Mouse (Mus musculus) effector memory CD4-positive, alpha-beta T cell, adult 5 months (primary cell): ENCODE results near the gene Olfr310. TPM values are rescaled to one million over a fixed set of nuclear protein-coding genes. Genes with fewer than 3 reads are reported as not detected.

Experiments used
- polyA plus RNA-seq: library from polyadenylated mRNA; unstranded; fragments of 100-300 nt; shearing (Covaris generic); gene quantifications from one replicate; pipeline ENCODE4 v1.2.1, GENCODE M21; 2017

Gene Olfr310
- polyA plus RNA-seq = not detected

DNA sequence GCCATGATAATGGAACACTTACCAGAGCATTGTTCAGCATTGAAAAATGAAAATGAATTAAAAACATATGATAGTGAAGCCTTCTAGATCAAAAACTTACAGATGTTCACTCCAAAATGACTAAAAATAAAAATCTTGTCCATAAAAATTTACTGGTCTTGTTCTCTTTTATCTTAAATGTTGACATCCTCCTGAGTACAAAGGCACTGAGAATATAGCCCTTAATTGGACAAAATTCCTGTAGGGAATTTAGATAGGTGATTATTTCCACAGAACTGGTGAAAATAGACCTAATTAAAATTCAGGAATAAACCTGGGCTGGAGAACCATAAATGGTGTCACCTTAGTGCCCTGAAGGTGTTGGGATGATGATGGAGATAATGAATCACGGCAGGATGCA is at the start of gene Olfr310:
Gene Olfr310 (minus strand): TSS at position 101 of the 400 bp plus-strand sequence.

DNA sequence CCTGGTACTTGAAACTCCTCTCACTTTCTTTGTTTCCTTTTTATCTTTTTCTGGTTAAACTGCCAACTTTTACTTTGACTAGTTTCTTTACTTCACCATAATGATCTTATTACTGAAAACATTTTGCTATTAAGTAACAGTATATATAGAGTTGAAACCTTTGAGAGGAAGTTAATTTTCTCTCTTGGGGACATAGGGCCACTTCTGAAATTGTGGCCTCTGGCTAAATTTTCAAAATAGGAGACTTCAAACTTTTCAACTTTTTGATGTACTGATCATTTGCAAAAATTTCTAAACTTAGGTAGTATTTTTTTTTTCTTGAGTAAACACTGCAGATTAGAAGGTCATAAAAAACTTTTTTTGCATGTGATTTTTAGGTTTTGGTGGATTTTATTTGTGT is 48.6 kb upstream of the Olfr310 start, which contains the start of gene Olfr308:
Gene Olfr308 (minus strand): TSS at position 101 of the 400 bp plus-strand sequence.

DNA sequence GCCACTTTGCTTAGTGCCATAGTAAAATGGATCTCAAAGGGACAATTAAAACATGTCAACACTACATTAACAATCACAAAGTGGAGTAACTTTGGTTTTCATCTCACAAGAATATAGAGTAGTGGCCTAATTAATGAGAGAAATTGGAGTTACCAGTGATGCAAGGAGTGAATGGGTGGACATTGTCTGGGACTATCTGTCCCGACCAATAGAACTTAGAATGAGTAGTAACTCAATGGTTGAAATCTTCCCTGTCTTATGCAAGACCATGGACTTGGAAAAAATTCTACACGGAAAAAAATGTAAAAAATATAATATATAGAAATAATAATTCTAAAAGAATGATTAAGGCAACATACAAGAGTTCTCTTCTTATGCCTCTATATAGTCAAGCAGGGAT is 36.6 kb upstream of the Olfr310 start, which contains the start of gene Olfr309:
Gene Olfr309 (minus strand): TSS at position 101 of the 400 bp plus-strand sequence.

DNA sequence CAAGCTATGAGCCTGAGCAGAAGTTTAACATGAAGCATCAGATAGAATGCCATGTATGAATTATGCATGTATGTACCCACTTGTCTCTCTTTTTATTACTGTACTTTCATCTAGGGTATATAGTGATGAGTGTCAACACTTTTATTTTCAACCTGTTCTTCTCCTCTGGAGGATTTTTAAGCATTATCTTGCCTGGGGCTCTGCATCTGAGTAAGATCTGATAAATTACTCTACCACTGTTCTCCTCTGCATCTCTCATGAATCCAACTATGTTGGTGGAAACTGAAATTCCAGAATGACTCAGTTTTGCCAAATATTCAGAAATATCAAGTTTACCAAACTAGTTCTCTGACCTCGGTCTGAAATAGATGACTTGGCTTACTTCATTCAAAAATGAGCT is 30.8 kb downstream of the Olfr310 start, which contains the start of gene Vmn2r76:
Gene Vmn2r76 (minus strand): TSS at position 101 of the 400 bp plus-strand sequence.

Other genes with a start within 250 kb of the Olfr310 start
- not detected for gene Vmn2r75, start 105.4 kb downstream of the Olfr310 start, polyA plus RNA-seq
- 0.09 TPM for gene Vmn2r76, start 30.9 kb downstream of the Olfr310 start, polyA plus RNA-seq
- gene Olfr309, start 36.5 kb upstream of the Olfr310 start, polyA plus RNA-seq = not detected
- gene Olfr308, start 48.5 kb upstream of the Olfr310 start, polyA plus RNA-seq = not detected
- gene Olfr307, start 60.4 kb upstream of the Olfr310 start, polyA plus RNA-seq = not detected
- not detected for gene Olfr305, start 89.8 kb upstream of the Olfr310 start, polyA plus RNA-seq
- gene Olfr304, start 109.5 kb upstream of the Olfr310 start, polyA plus RNA-seq = not detected
- not detected for gene Olfr303, start 120.6 kb upstream of the Olfr310 start, polyA plus RNA-seq
- not detected for gene Olfr301, start 126.7 kb upstream of the Olfr310 start, polyA plus RNA-seq
- not detected for gene Olfr299, start 182.7 kb upstream of the Olfr310 start, polyA plus RNA-seq
- not detected for gene Olfr298, start 215.3 kb upstream of the Olfr310 start, polyA plus RNA-seq
- gene Olfr297, start 242.8 kb upstream of the Olfr310 start, polyA plus RNA-seq = not detected